ENCODE assay signal across 8 mouse cellular contexts in genomic region chr9:68695496-68695969, GRCm38 (mm10). TPM values are rescaled to one million over a fixed set of nuclear protein-coding genes. Genes with fewer than 3 reads are reported as not detected.
DNase-seq lines count a peak whose midpoint lies in the region; ATAC-seq and TF ChIP-seq lines count a peak whose summit lies in the region.

No protein-coding gene starts in this region.

- intact Hi-C loops in heart, postnatal 25 days (cut with DNase I) = no loop called here
- intact Hi-C loops in gastrocnemius, postnatal 36 days (cut with DNase I) = no loop called here

- peak overlapping the region; percentile 5; the same call in 1 of the 2 replicates for H3K4me2 ChIP-seq in lung, embryonic 14.5 days

- H3K4me3 ChIP-seq in hindbrain, embryonic 10.5 days = no peak overlapping the region
- no peak overlapping the region for H3K4me3 ChIP-seq in lung, embryonic 14.5 days (ENCODE audit: low read depth, low read length)

- no peaks in the 10 kb centered on the region for H3K36me3 ChIP-seq in hindbrain, embryonic 10.5 days
- H3K36me3 ChIP-seq in lung, embryonic 14.5 days (ENCODE audit: insufficient read depth) = no peaks in the 10 kb centered on the region

- H3K4me1 ChIP-seq in hindbrain, embryonic 10.5 days (replicated peaks) = peaks cover 22% of the 10 kb centered on the region
- peaks cover 19% of the 10 kb centered on the region for H3K4me1 ChIP-seq in lung, embryonic 14.5 days (ENCODE audit: insufficient read depth)

- TF ChIP-seq CTCF in lung, embryonic 14.5 days (IDR thresholded peaks at IDR 0.05; ENCODE audit: low read depth) = no peak

- no peak overlapping the region for H3K9ac ChIP-seq in lung, embryonic 14.5 days

- no peaks in the 10 kb centered on the region for H3K9me3 ChIP-seq in hindbrain, embryonic 10.5 days
- no peaks in the 10 kb centered on the region for H3K9me3 ChIP-seq in lung, embryonic 14.5 days (ENCODE audit: low read depth, low read length)

- peak; percentile 91 for DNase-seq in heart, adult 11 months
- no peak for DNase-seq in heart, postnatal 25 days (ENCODE audit: low spot score)
- DNase-seq in adrenal gland, postnatal 36 days = peak; percentile 61 to 72
- peak; percentile 33 for DNase-seq in hindbrain, embryonic 10.5 days (ENCODE audit: low spot score)
- DNase-seq in lung, embryonic 14.5 days = peak; percentile 83
- DNase-seq in yolk sac, embryonic 10.5 days (ENCODE audit: low spot score) = no peak
- DNase-seq in gastrocnemius, adult 18-20 months (ENCODE audit: low spot score) = no peak
- no peak for DNase-seq in gastrocnemius, postnatal 36 days

- WGBS in hindbrain, embryonic 10.5 days = 56% methylated on average over 16 of the region's 16 CpGs
- 18% methylated on average over 16 of the region's 16 CpGs for WGBS in lung, embryonic 14.5 days

- peak; percentile 35; the same call in 1 of the 2 replicates for ATAC-seq in lung, embryonic 14.5 days (ENCODE audit: insufficient read depth)

- H3K27me3 ChIP-seq in hindbrain, embryonic 10.5 days (ENCODE audit: insufficient read depth, poor library complexity, severe bottlenecking) = no peaks in the 10 kb centered on the region
- H3K27me3 ChIP-seq in lung, embryonic 14.5 days (ENCODE audit: insufficient read depth, low read length) = no peaks in the 10 kb centered on the region

- H3K27ac ChIP-seq in hindbrain, embryonic 10.5 days = 0 out of 2 replicates have a peak overlapping the region, but pooled peaks have one; percentile 30
- H3K27ac ChIP-seq in lung, embryonic 14.5 days (ENCODE audit: low read depth) = no peak overlapping the region

RNA-seq across cellular contexts. Expression of gene Rora, which starts 41.9 kb away (rescaled TPM):
- 10 to 100 TPM; 21.2 to 31.2 TPM for total RNA-seq in heart, postnatal 25 days (2021)
- total RNA-seq in adrenal gland, postnatal 36 days (2021) = 100 to 1,000 TPM in 1 of 2 experiments, 10 to 100 TPM in 1; 56.5 to 109 TPM
- polyA plus RNA-seq in hindbrain, embryonic 10.5 days (2016; fragmentation: Nextera tagmentation; extraction: Ambion mirVana) = 4.2 and 4.8 TPM in 2 replicates
- 4.3 and 5.9 TPM in 2 replicates for polyA plus RNA-seq in lung, embryonic 14.5 days (2014; fragmentation: Nextera tagmentation; extraction: Ambion mirVana)
- 10 to 100 TPM; 73.5 to 85.0 TPM for total RNA-seq in gastrocnemius, adult 18-20 months (2021)
- total RNA-seq in gastrocnemius, postnatal 36 days (2021) = 10 to 100 TPM; 58.8 to 76.8 TPM

Comparison
In these comparisons a context has a peak if more than half of its experiments do, and no peak if none do; other contexts are left out.
1. DNase-seq: peak in heart, adult 11 months (single experiment), adrenal gland, postnatal 36 days (2 of 2), hindbrain, embryonic 10.5 days (single experiment) and lung, embryonic 14.5 days (single experiment); none in heart, postnatal 25 days (single experiment), yolk sac, embryonic 10.5 days (single experiment), gastrocnemius, adult 18-20 months (single experiment) and gastrocnemius, postnatal 36 days (0 of 2).